Mouse (Mus musculus): Measurements from ENCODE around the gene Npy1r. TPM values are rescaled to one million over a fixed set of nuclear protein-coding genes. Genes with fewer than 3 reads are reported as not detected.

Npy1r gene
- 1.4 and 1.7 TPM in 2 replicates for polyA plus RNA-seq (2015; fragmentation: Nextera tagmentation; extraction: Ambion mirVana)

- H3K27me3 ChIP-seq (replicated peaks), result peaks cover 14% of the 10 kb centered on the region; the same call in 1 of the 2 replicates
Observed at GRCm38 (mm10) chr8:66696970-66697843, at the start of gene Npy1r. Npy1r (plus strand) TSS chr8:66697192.

GRCm38 (mm10) chr8:66681261-66681660, 15.7 kb upstream of the Npy1r start:
- no peak for ATAC-seq
- H3K36me3 ChIP-seq, result no peaks in the 10 kb centered on the region
- no peak overlapping the region for H3K27ac ChIP-seq
- no peak overlapping the region for H3K4me2 ChIP-seq (replicated peaks)
- no peaks in the 10 kb centered on the region for H3K4me1 ChIP-seq (replicated peaks)
- H3K4me3 ChIP-seq (replicated peaks), result no peak overlapping the region
- H3K9me3 ChIP-seq, result no peaks in the 10 kb centered on the region
- H3K9ac ChIP-seq, result no peak overlapping the region
- H3K27me3 ChIP-seq (replicated peaks), result no peaks in the 10 kb centered on the region
- 85% methylated on average over 2 of the region's 2 CpGs for WGBS

More at GRCm38 (mm10) chr8:66696970-66697843, at the start of gene Npy1r:
- H3K9me3 ChIP-seq, result no peaks in the 10 kb centered on the region
- H3K4me3 ChIP-seq (replicated peaks), result peak within 1 kb of the TSS; percentile 33
- peak within 1 kb of the TSS; percentile 70 for H3K4me2 ChIP-seq (replicated peaks)
- H3K27ac ChIP-seq, result no peak within 1 kb of the TSS
- 1% methylated on average over 30 of the region's 30 CpGs for WGBS
- H3K36me3 ChIP-seq, result no peaks in the 10 kb centered on the region
- no peak within 1 kb of the TSS; the same call in 1 of the 2 replicates for H3K9ac ChIP-seq
- H3K4me1 ChIP-seq (replicated peaks), result peaks cover 2% of the 10 kb centered on the region; the same call in 1 of the 2 replicates
- peak; percentile 62; the same call in 1 of the 2 replicates for ATAC-seq

GRCm38 (mm10) chr8:66687511-66688329, 9.3 kb upstream of the Npy1r start, which contains the start of gene Npy5r:
Npy5r (minus strand) TSS chr8:66688128.
- Histone ChIP-seq H3K9me3 (no peaks in the 10 kb centered on the region), H3K27ac (no peak within 1 kb of the TSS), H3K4me2 (replicated peaks) (peak within 1 kb of the TSS; percentile 87), H3K4me1 (replicated peaks) (no peaks in the 10 kb centered on the region), H3K9ac (no peak within 1 kb of the TSS; the same call in 1 of the 2 replicates), H3K27me3 (replicated peaks) (peaks cover 9% of the 10 kb centered on the region), H3K4me3 (replicated peaks) (peak within 1 kb of the TSS; percentile 38), H3K36me3 (no peaks in the 10 kb centered on the region)
- 1% methylated on average over 43 of the region's 43 CpGs for WGBS
- ATAC-seq, result 0 out of 2 replicates have a peak, but pooled peaks have one; percentile 47

DNA sequence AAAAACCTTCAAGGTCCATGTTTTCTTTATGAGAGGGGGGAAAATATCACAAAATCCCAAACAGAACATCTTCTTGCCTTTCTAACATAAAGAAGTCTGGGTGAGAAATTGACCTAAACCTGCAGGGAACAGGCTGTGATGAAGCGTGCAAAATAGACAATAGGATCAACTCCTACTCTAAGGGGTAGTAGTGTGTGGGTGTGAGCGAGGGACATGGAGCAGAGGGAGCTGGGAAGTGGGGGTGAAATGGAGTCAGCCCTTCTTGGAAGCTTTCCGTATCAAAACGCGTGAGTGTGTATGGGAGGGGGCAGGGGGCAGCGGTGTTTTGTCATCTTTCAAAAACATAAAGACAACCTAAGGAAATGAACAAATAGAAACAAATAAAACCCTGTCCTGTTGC, 8.6 kb upstream of the Npy1r start:
- Histone ChIP-seq H3K4me3 (replicated peaks) (no peak overlapping the region), H3K9me3 (no peaks in the 10 kb centered on the region), H3K36me3 (no peaks in the 10 kb centered on the region), H3K27me3 (replicated peaks) (peaks cover 9% of the 10 kb centered on the region), H3K9ac (no peak overlapping the region), H3K4me2 (replicated peaks) (peak overlapping the region; percentile 87; the same call in 1 of the 2 replicates), H3K4me1 (replicated peaks) (no peaks in the 10 kb centered on the region), H3K27ac (no peak overlapping the region)
- no peak for ATAC-seq
- WGBS, result 42% methylated on average over 6 of the region's 6 CpGs

DNA sequence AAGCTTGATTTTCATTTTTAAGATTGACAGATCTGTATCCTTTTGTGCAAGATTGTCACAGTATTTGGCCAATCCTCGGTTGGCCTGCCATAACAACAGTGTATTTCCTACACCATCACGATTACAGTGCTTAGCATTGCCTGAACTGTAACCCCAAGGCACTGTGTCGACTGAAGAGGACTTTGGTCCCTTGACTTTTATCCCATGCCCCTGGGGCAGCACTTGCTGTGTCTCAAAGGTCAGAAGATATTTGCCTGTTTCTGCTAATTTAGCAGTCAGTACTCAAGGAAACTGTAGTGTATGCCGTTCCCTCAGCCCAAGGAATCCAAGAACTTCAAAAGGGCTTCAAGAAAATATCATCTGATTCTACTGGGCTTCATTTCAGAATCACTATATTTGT, 8.2 kb upstream of the Npy1r start:
- ATAC-seq, result peak; percentile 85
- Histone ChIP-seq H3K4me3 (replicated peaks) (no peak overlapping the region), H3K9me3 (no peaks in the 10 kb centered on the region), H3K27ac (no peak overlapping the region), H3K27me3 (replicated peaks) (peaks cover 9% of the 10 kb centered on the region), H3K36me3 (no peaks in the 10 kb centered on the region), H3K4me1 (replicated peaks) (no peaks in the 10 kb centered on the region), H3K4me2 (replicated peaks) (no peak overlapping the region), H3K9ac (no peak overlapping the region)
- WGBS, result 61% methylated on average over 4 of the region's 4 CpGs

- 66% methylated on average over 5 of the region's 5 CpGs for WGBS
- no peaks in the 10 kb centered on the region for H3K4me1 ChIP-seq (replicated peaks)
- no peak overlapping the region for H3K9ac ChIP-seq
- H3K4me2 ChIP-seq (replicated peaks), result no peak overlapping the region
- H3K27ac ChIP-seq, result no peak overlapping the region
- H3K36me3 ChIP-seq, result no peaks in the 10 kb centered on the region
- peaks cover 9% of the 10 kb centered on the region for H3K27me3 ChIP-seq (replicated peaks)
- no peak for ATAC-seq
- H3K4me3 ChIP-seq (replicated peaks), result no peak overlapping the region
- H3K9me3 ChIP-seq, result no peaks in the 10 kb centered on the region
Observed at GRCm38 (mm10) chr8:66690402-66690801, 6.6 kb upstream of the Npy1r start.

- peaks cover 14% of the 10 kb centered on the region; the same call in 1 of the 2 replicates for H3K27me3 ChIP-seq (replicated peaks)
- H3K9ac ChIP-seq, result no peak overlapping the region
- no peak overlapping the region for H3K27ac ChIP-seq
- H3K36me3 ChIP-seq, result no peaks in the 10 kb centered on the region
- peak overlapping the region; percentile 33 for H3K4me3 ChIP-seq (replicated peaks)
- no peak for ATAC-seq
- H3K4me1 ChIP-seq (replicated peaks), result peaks cover 2% of the 10 kb centered on the region; the same call in 1 of the 2 replicates
- H3K4me2 ChIP-seq (replicated peaks), result peak overlapping the region; percentile 70
- 8% methylated on average over 7 of the region's 7 CpGs for WGBS
- no peaks in the 10 kb centered on the region for H3K9me3 ChIP-seq
Observed at GRCm38 (mm10) chr8:66698011-66698410, 1.0 kb downstream of the Npy1r start.

GRCm38 (mm10) chr8:66698782-66699181, 1.8 kb downstream of the Npy1r start:
- Histone ChIP-seq H3K4me1 (replicated peaks) (peaks cover 2% of the 10 kb centered on the region; the same call in 1 of the 2 replicates), H3K27ac (no peak overlapping the region), H3K27me3 (replicated peaks) (peaks cover 14% of the 10 kb centered on the region; the same call in 1 of the 2 replicates), H3K4me3 (replicated peaks) (no peak overlapping the region), H3K9me3 (no peaks in the 10 kb centered on the region), H3K4me2 (replicated peaks) (0 out of 2 replicates have a peak overlapping the region, but pooled peaks have one; percentile 4), H3K36me3 (no peaks in the 10 kb centered on the region), H3K9ac (no peak overlapping the region)
- WGBS, result 15% methylated on average over 7 of the region's 7 CpGs
- ATAC-seq, result peak; percentile 73; the same call in 1 of the 2 replicates

GRCm38 (mm10) chr8:66714324-66714975, 17.5 kb downstream of the Npy1r start:
- no peaks in the 10 kb centered on the region for H3K9me3 ChIP-seq
- no peaks in the 10 kb centered on the region for H3K36me3 ChIP-seq
- H3K4me2 ChIP-seq (replicated peaks), result no peak overlapping the region
- H3K9ac ChIP-seq, result no peak overlapping the region
- H3K27me3 ChIP-seq (replicated peaks), result no peaks in the 10 kb centered on the region
- WGBS, result 77% methylated on average over 7 of the region's 7 CpGs
- no peak overlapping the region for H3K27ac ChIP-seq
- ATAC-seq, result no peak
- H3K4me3 ChIP-seq (replicated peaks), result no peak overlapping the region
- H3K4me1 ChIP-seq (replicated peaks), result no peaks in the 10 kb centered on the region

- H3K4me1 ChIP-seq (replicated peaks), result no peaks in the 10 kb centered on the region
- WGBS, result 79% methylated on average over 2 of the region's 2 CpGs
- H3K27ac ChIP-seq, result no peak overlapping the region
- H3K4me2 ChIP-seq (replicated peaks), result no peak overlapping the region
- H3K4me3 ChIP-seq (replicated peaks), result no peak overlapping the region
- H3K27me3 ChIP-seq (replicated peaks), result no peaks in the 10 kb centered on the region
- H3K9me3 ChIP-seq, result no peaks in the 10 kb centered on the region
- ATAC-seq, result no peak
- H3K36me3 ChIP-seq, result no peaks in the 10 kb centered on the region
- H3K9ac ChIP-seq, result no peak overlapping the region
Observed at GRCm38 (mm10) chr8:66722835-66723234, 25.8 kb downstream of the Npy1r start.

- Histone ChIP-seq H3K4me3 (replicated peaks) (no peak overlapping the region), H3K9me3 (no peaks in the 10 kb centered on the region), H3K4me2 (replicated peaks) (no peak overlapping the region), H3K9ac (no peak overlapping the region), H3K27me3 (replicated peaks) (no peaks in the 10 kb centered on the region), H3K4me1 (replicated peaks) (no peaks in the 10 kb centered on the region), H3K36me3 (no peaks in the 10 kb centered on the region), H3K27ac (no peak overlapping the region)
- ATAC-seq, result no peak
- 41% methylated on average over 7 of the region's 7 CpGs for WGBS
Observed at GRCm38 (mm10) chr8:66729446-66729845, 32.5 kb downstream of the Npy1r start.

Data from intestine, embryonic 15.5 days (tissue).